Mouse (Mus musculus): Measurements from ENCODE around the gene Xntrpc. TPM values are rescaled to one million over a fixed set of nuclear protein-coding genes. Genes with fewer than 3 reads are reported as not detected.
"Not testable (repeated sequence)": the region's sequence is repeated elsewhere in the genome, so short reads cannot be mapped to it uniquely, and the experiment has no call there.

The Xntrpc gene
- 2.5 and 3.0 TPM in 2 replicates for polyA plus RNA-seq (2016; fragmentation: Nextera tagmentation; extraction: Ambion mirVana)

DNA sequence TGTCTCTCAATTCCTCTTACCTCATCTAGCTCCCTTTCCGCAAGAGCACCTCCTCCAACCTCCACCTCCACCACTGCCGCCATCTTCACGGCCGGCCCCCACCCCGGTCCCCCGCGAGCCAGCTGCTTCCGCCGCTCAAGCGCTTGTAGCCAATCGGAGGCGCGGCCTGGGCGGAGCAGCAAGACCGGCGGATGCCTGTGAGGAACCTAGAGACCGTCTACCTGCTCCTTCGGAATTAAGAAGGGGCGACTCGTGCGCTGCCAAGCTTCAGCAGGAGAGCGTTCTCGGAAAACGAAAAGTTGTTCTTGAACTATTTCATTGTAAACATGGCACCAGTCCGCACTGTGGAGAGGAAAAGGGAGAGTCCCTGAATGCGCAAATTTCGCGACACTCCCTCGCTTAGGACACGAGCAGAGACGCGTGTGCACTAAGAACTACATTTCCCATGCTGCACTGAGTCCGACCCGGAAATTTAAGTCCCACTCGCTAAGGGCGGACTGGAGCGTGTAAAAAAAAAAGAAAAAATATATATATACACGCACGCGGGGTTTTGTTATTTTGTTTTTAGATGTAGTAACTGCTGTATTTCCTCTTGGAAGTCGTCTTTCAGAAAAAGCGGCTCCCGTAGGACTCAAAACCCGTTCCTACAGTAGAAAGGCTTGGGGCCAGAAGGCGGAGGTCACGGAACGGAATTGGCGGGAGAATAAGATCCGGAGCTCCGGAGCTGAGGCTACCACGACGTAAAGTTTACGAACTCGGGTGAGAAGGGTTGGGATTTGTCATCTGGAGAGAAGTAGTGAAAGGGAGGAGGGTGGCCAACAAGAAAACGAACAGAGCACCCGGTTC lies at the start of gene Xntrpc, which contains the start of the genes Rnf121 and Xndc1:
Gene Xntrpc (plus strand): TSS at position 668 of the 846 bp plus-strand sequence.
Gene Rnf121 (minus strand): TSS at position 424 of the 846 bp plus-strand sequence.
Gene Xndc1 (plus strand): TSS at position 466 of the 846 bp plus-strand sequence.
- under 1% methylated on average over 56 of the region's 56 CpGs for WGBS
- peak within 1 kb of the TSS; percentile 79 for H3K27ac ChIP-seq
- peak; percentile 99 for ATAC-seq (ENCODE audit: low FRiP score)

GRCm38 (mm10) chr7:102016936-102017335 lies 48.6 kb upstream of the Xntrpc start:
- no peak overlapping the region for H3K4me3 ChIP-seq
- no peak for ATAC-seq (ENCODE audit: low FRiP score)
- H3K9me3 ChIP-seq (replicated peaks), result no peaks in the 10 kb centered on the region
- no peaks in the 10 kb centered on the region for H3K4me1 ChIP-seq
- no peak overlapping the region for H3K4me2 ChIP-seq (replicated peaks)
- 90% methylated on average over 4 of the region's 4 CpGs for WGBS
- H3K36me3 ChIP-seq, result peaks cover 95% of the 10 kb centered on the region
- H3K9ac ChIP-seq, result no peak overlapping the region
- no peaks in the 10 kb centered on the region for H3K27me3 ChIP-seq
- no peak overlapping the region for H3K27ac ChIP-seq

More for the DNA sequence above, at the start of gene Xntrpc, which contains the start of the genes Rnf121 and Xndc1:
- Histone ChIP-seq H3K27me3 (no peaks in the 10 kb centered on the region), H3K4me3 (peak within 1 kb of the TSS; percentile 76), H3K9ac (peak within 1 kb of the TSS; percentile 77), H3K4me1 (peaks cover 28% of the 10 kb centered on the region), H3K36me3 (0 out of 2 replicates have a peak, but pooled peaks cover 3% of the 10 kb centered on the region), H3K9me3 (replicated peaks) (no peaks in the 10 kb centered on the region), H3K4me2 (replicated peaks) (peak within 1 kb of the TSS; percentile 75)

- H3K27me3 ChIP-seq, result no peaks in the 10 kb centered on the region
- no peaks in the 10 kb centered on the region for H3K9me3 ChIP-seq (replicated peaks)
- H3K36me3 ChIP-seq, result peaks cover 95% of the 10 kb centered on the region
- H3K9ac ChIP-seq, result no peak overlapping the region
- no peak overlapping the region for H3K4me3 ChIP-seq
- no peaks in the 10 kb centered on the region for H3K4me1 ChIP-seq
- WGBS, result 92% methylated on average over 5 of the region's 5 CpGs
- no peak for ATAC-seq (ENCODE audit: low FRiP score)
- H3K4me2 ChIP-seq (replicated peaks), result no peak overlapping the region
- no peak overlapping the region for H3K27ac ChIP-seq
Measured at GRCm38 (mm10) chr7:102017452-102017851, 48.1 kb upstream of the Xntrpc start.

DNA sequence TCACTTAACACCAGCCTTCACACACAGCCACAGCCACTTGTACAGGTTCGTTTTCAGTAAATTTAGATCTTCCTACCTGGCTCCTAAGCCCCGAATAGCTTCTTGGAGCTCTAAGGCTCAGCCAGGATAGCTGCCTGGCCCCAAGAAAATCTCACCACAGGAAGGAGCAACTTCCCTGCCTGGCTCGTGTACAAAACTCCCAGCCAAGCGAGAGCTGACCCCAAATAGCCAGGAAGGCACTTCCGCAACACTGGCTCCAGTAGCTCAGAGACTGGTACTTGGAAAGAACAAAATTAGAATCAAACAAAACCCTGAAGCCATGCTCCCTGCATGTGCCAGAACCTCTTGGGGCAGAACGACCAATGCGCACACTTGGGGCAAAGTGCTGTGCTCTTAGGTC lies 47.5 kb upstream of the Xntrpc start:
- Histone ChIP-seq H3K4me3 (no peak overlapping the region), H3K36me3 (peaks cover 95% of the 10 kb centered on the region), H3K9ac (no peak overlapping the region), H3K9me3 (replicated peaks) (no peaks in the 10 kb centered on the region), H3K27ac (no peak overlapping the region; the same call in 1 of the 2 replicates), H3K4me2 (replicated peaks) (no peak overlapping the region), H3K4me1 (no peaks in the 10 kb centered on the region), H3K27me3 (no peaks in the 10 kb centered on the region)
- WGBS, result 89% methylated on average over 7 of the region's 7 CpGs
- no peak for ATAC-seq (ENCODE audit: low FRiP score)

GRCm38 (mm10) chr7:102018590-102018989 lies 46.9 kb upstream of the Xntrpc start, which contains the start of gene Il18bp:
TSS of gene Il18bp (minus strand) at chr7:102018690.
- H3K27me3 ChIP-seq, result no peaks in the 10 kb centered on the region
- no peak for ATAC-seq (ENCODE audit: low FRiP score)
- H3K9ac ChIP-seq, result no peak within 1 kb of the TSS
- H3K27ac ChIP-seq, result peak within 1 kb of the TSS; percentile 1; the same call in 1 of the 2 replicates
- no peak within 1 kb of the TSS for H3K4me2 ChIP-seq (replicated peaks)
- peaks cover 95% of the 10 kb centered on the region for H3K36me3 ChIP-seq
- no peak within 1 kb of the TSS for H3K4me3 ChIP-seq
- no peaks in the 10 kb centered on the region for H3K9me3 ChIP-seq (replicated peaks)
- 87% methylated on average over 3 of the region's 3 CpGs for WGBS
- no peaks in the 10 kb centered on the region for H3K4me1 ChIP-seq

- H3K9ac ChIP-seq, result no peak overlapping the region
- WGBS, result 72% methylated on average over 3 of the region's 3 CpGs
- H3K9me3 ChIP-seq (replicated peaks), result no peaks in the 10 kb centered on the region
- H3K4me1 ChIP-seq, result no peaks in the 10 kb centered on the region
- H3K36me3 ChIP-seq, result peaks cover 94% of the 10 kb centered on the region
- no peaks in the 10 kb centered on the region for H3K27me3 ChIP-seq
- no peak for ATAC-seq (ENCODE audit: low FRiP score)
- no peak overlapping the region for H3K4me3 ChIP-seq
- 0 out of 2 replicates have a peak overlapping the region, but pooled peaks have one; percentile 1 for H3K27ac ChIP-seq
- H3K4me2 ChIP-seq (replicated peaks), result no peak overlapping the region
Measured at GRCm38 (mm10) chr7:102019362-102019761, 46.2 kb upstream of the Xntrpc start.

- not testable (repeated sequence) for H3K9me3 ChIP-seq (replicated peaks); H3K4me3 ChIP-seq; H3K9ac ChIP-seq; H3K27ac ChIP-seq; H3K4me2 ChIP-seq (replicated peaks); H3K27me3 ChIP-seq; H3K4me1 ChIP-seq; ATAC-seq (ENCODE audit: low FRiP score)
- H3K36me3 ChIP-seq, result peaks cover 81% of the 10 kb centered on the region
- WGBS, result 93% methylated on average over 2 of the region's 2 CpGs
Measured at GRCm38 (mm10) chr7:102020934-102021333, 44.6 kb upstream of the Xntrpc start.

- WGBS, result 96% methylated on average over 9 of the region's 9 CpGs
- H3K9ac ChIP-seq, result no peak overlapping the region
- no peak overlapping the region for H3K27ac ChIP-seq
- no peaks in the 10 kb centered on the region for H3K4me1 ChIP-seq
- H3K9me3 ChIP-seq (replicated peaks), result no peaks in the 10 kb centered on the region
- peaks cover 70% of the 10 kb centered on the region for H3K36me3 ChIP-seq
- no peak for ATAC-seq (ENCODE audit: low FRiP score)
- H3K27me3 ChIP-seq, result no peaks in the 10 kb centered on the region
- H3K4me2 ChIP-seq (replicated peaks), result no peak overlapping the region
- no peak overlapping the region for H3K4me3 ChIP-seq
Measured at GRCm38 (mm10) chr7:102023821-102024220, 41.7 kb upstream of the Xntrpc start.

GRCm38 (mm10) chr7:102025187-102026119 lies 40.1 kb upstream of the Xntrpc start:
- Histone ChIP-seq H3K27me3 (no peaks in the 10 kb centered on the region), H3K27ac (no peak overlapping the region), H3K9ac (no peak overlapping the region), H3K36me3 (peaks cover 66% of the 10 kb centered on the region), H3K4me3 (no peak overlapping the region), H3K4me2 (replicated peaks) (no peak overlapping the region), H3K9me3 (replicated peaks) (no peaks in the 10 kb centered on the region), H3K4me1 (no peaks in the 10 kb centered on the region)
- 90% methylated on average over 2 of the region's 2 CpGs for WGBS
- no peak for ATAC-seq (ENCODE audit: low FRiP score)

DNA sequence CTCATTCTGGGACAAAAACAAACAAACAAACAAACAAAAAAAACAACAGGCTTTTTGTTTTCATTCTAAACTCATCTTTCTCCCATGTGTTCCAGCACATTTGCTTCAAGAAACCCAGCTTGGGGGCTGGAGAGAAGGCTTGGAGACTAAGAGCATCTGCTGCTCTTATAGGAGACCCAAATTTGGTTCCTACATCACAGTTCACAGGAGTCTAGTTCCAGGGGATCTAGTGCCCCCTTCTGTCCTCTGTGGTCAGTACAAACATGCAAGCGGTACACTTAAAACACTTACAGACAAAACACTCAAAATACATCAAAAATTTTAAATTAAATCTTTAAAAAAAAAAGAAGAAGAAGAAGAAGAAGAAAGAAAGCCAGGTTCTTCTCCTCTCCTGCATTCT lies 30.6 kb upstream of the Xntrpc start:
- Histone ChIP-seq H3K27me3 (no peaks in the 10 kb centered on the region), H3K4me1 (no peaks in the 10 kb centered on the region), H3K9ac (no peak overlapping the region), H3K4me3 (no peak overlapping the region), H3K4me2 (replicated peaks) (no peak overlapping the region), H3K27ac (no peak overlapping the region), H3K36me3 (peaks cover 93% of the 10 kb centered on the region), H3K9me3 (replicated peaks) (no peaks in the 10 kb centered on the region)
- no peak for ATAC-seq (ENCODE audit: low FRiP score)
- 93% methylated on average over 1 of the region's 1 CpGs for WGBS

GRCm38 (mm10) chr7:102035534-102035933 lies 30.0 kb upstream of the Xntrpc start:
- H3K36me3 ChIP-seq, result peaks cover 90% of the 10 kb centered on the region
- 99% methylated on average over 2 of the region's 2 CpGs for whole genome bisulfite sequencing
- no peak overlapping the region for H3K27ac ChIP-seq
- no peak overlapping the region for H3K4me3 ChIP-seq
- H3K9me3 ChIP-seq (replicated peaks), result no peaks in the 10 kb centered on the region
- no peak overlapping the region for H3K4me2 ChIP-seq (replicated peaks)
- ATAC-seq (ENCODE audit: low FRiP score), result no peak
- H3K27me3 ChIP-seq, result no peaks in the 10 kb centered on the region
- no peak overlapping the region for H3K9ac ChIP-seq
- H3K4me1 ChIP-seq, result no peaks in the 10 kb centered on the region

GRCm38 (mm10) chr7:102037318-102037717 lies 28.2 kb upstream of the Xntrpc start:
- Histone ChIP-seq H3K9me3 (replicated peaks) (no peaks in the 10 kb centered on the region), H3K4me1 (no peaks in the 10 kb centered on the region), H3K27me3 (no peaks in the 10 kb centered on the region), H3K36me3 (peaks cover 78% of the 10 kb centered on the region), H3K4me2 (replicated peaks) (no peak overlapping the region), H3K4me3 (no peak overlapping the region), H3K27ac (no peak overlapping the region), H3K9ac (no peak overlapping the region)
- 96% methylated on average over 3 of the region's 3 CpGs for WGBS
- ATAC-seq (ENCODE audit: low FRiP score), result no peak

Data from hindbrain, embryonic 12.5 days (tissue).